In the genomic region with DNA sequence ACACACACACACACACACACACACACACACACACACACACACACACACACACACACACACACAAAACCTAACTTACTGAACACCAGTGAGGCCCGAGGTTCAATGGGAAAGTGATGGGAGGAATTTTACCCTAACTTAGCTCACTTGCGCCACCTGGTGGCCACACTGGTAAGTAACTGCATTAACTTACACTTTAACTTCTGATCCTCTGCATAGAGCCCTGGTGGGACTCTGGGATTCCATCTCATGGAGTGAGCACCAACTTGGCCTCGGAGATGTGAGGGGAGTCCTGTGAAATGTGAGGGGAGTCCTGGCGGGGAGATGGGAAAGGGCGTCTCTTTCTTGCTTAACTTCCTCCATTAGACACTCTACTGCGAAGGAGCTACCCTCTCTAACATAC, we compare ENCODE assay signal across 8 mouse cellular contexts. TPM values are rescaled to one million over a fixed set of nuclear protein-coding genes. Genes with fewer than 3 reads are reported as not detected.
DNase-seq lines count a peak whose midpoint lies in the region; TF ChIP-seq lines count a peak whose summit lies in the region.

No protein-coding gene starts in this region.

- TF ChIP-seq EP300 in CH12.LX (IDR thresholded peaks at IDR 0.05; ENCODE audit: low read length) = no peak

- H3K4me2 ChIP-seq in CH12.LX (ENCODE audit: insufficient read depth, low read depth, poor library complexity, severe bottlenecking) = no peak overlapping the region

- H3K4me1 ChIP-seq in CH12.LX (ENCODE audit: control insufficient read depth in 1 of 2, insufficient read depth in 2 of 2) = peaks cover 4 to 8% of the 10 kb centered on the region in 2 experiments; a peak in 2 of 4 replicates
- peaks cover 10% of the 10 kb centered on the region; the same call in 1 of the 2 replicates for H3K4me1 ChIP-seq in embryonic facial prominence, embryonic 10.5 days

- intact Hi-C loops in heart, postnatal 36 days (cut with DNase I) = loop anchor here (1.0 to 2.0 kb wide), 3 partner anchors 60 to 137 kb away; no protein-coding TSS in a partner anchor

- peaks cover 0 to 2% of the 10 kb centered on the region in 2 experiments for H3K36me3 ChIP-seq in CH12.LX (replicated peaks in 1 of 2; ENCODE audit: control insufficient read depth in 1 of 2, insufficient read depth in 1 of 2, low read length in 1 of 2)
- H3K36me3 ChIP-seq in embryonic facial prominence, embryonic 10.5 days (replicated peaks) = peaks cover 36% of the 10 kb centered on the region

- peak; percentile 85 for TF ChIP-seq RAD21 in CH12.LX (IDR thresholded peaks at IDR 0.05; ENCODE audit: low read depth, low read length)

- peaks cover 6% of the 10 kb centered on the region for H3K9me3 ChIP-seq in CH12.LX (replicated peaks; ENCODE audit: low read length)
- no peaks in the 10 kb centered on the region for H3K9me3 ChIP-seq in embryonic facial prominence, embryonic 10.5 days

- in situ Hi-C loops in CH12.LX (cut with MboI; ENCODE audit: low pct_ligation_motif_present, low pct_unique_long_range_greater_than_20kb, low sequenced_read_pairs) = loop anchor here (5.0 to 25.0 kb wide), 2 partner anchors 51 to 326 kb away; no protein-coding TSS in a partner anchor

- H3K4me3 ChIP-seq in CH12.LX (replicated peaks in 1 of 3; ENCODE audit: low read depth in 2 of 3, low read length in 2 of 3, poor library complexity in 1 of 3) = no peak overlapping the region
- H3K4me3 ChIP-seq in embryonic facial prominence, embryonic 10.5 days = no peak overlapping the region

- peak; percentile 65 to 90 for TF ChIP-seq CTCF in CH12.LX (conservative IDR thresholded peaks at IDR 0.05 in 1 of 2, IDR thresholded peaks at IDR 0.05 in 1 of 2; ENCODE audit: low read depth in 2 of 2, low read length in 2 of 2)

- dilution Hi-C loops in CH12.LX (cut with MboI; ENCODE audit: extremely low pct_ligation_motif_present, extremely low pct_unique_long_range_greater_than_20kb, low sequenced_read_pairs) = no loop called here

- peak; percentile 84 for DNase-seq in CH12.LX (ENCODE audit: extremely low read depth)
- DNase-seq in adrenal gland, postnatal 36 days = peak; percentile 80 to 86
- DNase-seq in embryonic facial prominence, embryonic 10.5 days (ENCODE audit: low spot score) = peak; percentile 88
- DNase-seq in heart, postnatal 36 days = peak; percentile 80 to 91
- peak; percentile 39 to 89 for DNase-seq in layer of hippocampus, adult 8-10 months (ENCODE audit: low spot score in 2 of 2)
- peak; percentile 91 for DNase-seq in lung, postnatal 14 days
- DNase-seq in retina, postnatal 7 days (ENCODE audit: low read depth, low spot score) = peak; percentile 73
- DNase-seq in urinary bladder, adult 18-20 months (ENCODE audit: low spot score in 2 of 2) = peak; percentile 46 to 72

- no peaks in the 10 kb centered on the region for H3K27me3 ChIP-seq in CH12.LX (replicated peaks)
- no peaks in the 10 kb centered on the region for H3K27me3 ChIP-seq in embryonic facial prominence, embryonic 10.5 days (replicated peaks; ENCODE audit: low read depth, poor library complexity, severe bottlenecking)

- no peak overlapping the region for H3K9ac ChIP-seq in CH12.LX (ENCODE audit: insufficient read depth, low read depth)

- WGBS in embryonic facial prominence, embryonic 10.5 days = 23% methylated on average over 6 of the region's 6 CpGs

- no peak overlapping the region for H3K27ac ChIP-seq in CH12.LX (ENCODE audit: insufficient read depth, low read depth)
- no peak overlapping the region for H3K27ac ChIP-seq in embryonic facial prominence, embryonic 10.5 days (replicated peaks)

- no peaks in the 10 kb centered on the region for H3K79me2 ChIP-seq in CH12.LX (replicated peaks; ENCODE audit: control insufficient read depth, extremely low read depth, insufficient read depth, poor library complexity, severe bottlenecking)

- TF ChIP-seq POLR2A in CH12.LX (IDR thresholded peaks at IDR 0.05; ENCODE audit: low read depth, low read length) = no peak

TF ChIP-seq in CH12.LX, 34 proteins besides CTCF, POLR2A, EP300 and RAD21:
- TF ChIP-seq NELFE (IDR thresholded peaks at IDR 0.05; ENCODE audit: low read depth, low read length) (no peak), ZC3H11A (IDR thresholded peaks at IDR 0.05; ENCODE audit: low read depth, low read length) (peak; percentile 90), MEF2A (IDR thresholded peaks at IDR 0.05; ENCODE audit: borderline replicate concordance, low read depth, low read length) (no peak), SMC3 (IDR thresholded peaks at IDR 0.05; ENCODE audit: low read depth, low read length) (peak; percentile 97), IRF4 (IDR thresholded peaks at IDR 0.05; ENCODE audit: low read depth, low read length) (no peak), MAFK (IDR thresholded peaks at IDR 0.05; ENCODE audit: insufficient replicate concordance, low read length) (no peak), MYC (IDR thresholded peaks at IDR 0.05; ENCODE audit: low read depth, low read length) (no peak), HCFC1 (IDR thresholded peaks at IDR 0.05; ENCODE audit: low read depth, low read length) (no peak), JUN (IDR thresholded peaks at IDR 0.05; ENCODE audit: insufficient read depth, low read depth, low read length) (no peak), MAZ (IDR thresholded peaks at IDR 0.05; ENCODE audit: low read depth, low read length) (no peak), MXI1 (IDR thresholded peaks at IDR 0.05; ENCODE audit: low read depth, low read length) (no peak), BHLHE40 (IDR thresholded peaks at IDR 0.05; ENCODE audit: low read depth, low read length) (no peak), E2F4 (IDR thresholded peaks at IDR 0.05; ENCODE audit: insufficient replicate concordance, low read depth, low read length) (no peak), ELF1 (IDR thresholded peaks at IDR 0.05; ENCODE audit: low read depth, low read length) (0 out of 2 replicates have a peak, but pooled peaks have one; percentile 14)

RNA-seq across cellular contexts. Expression of gene Prf1, which starts 38.5 kb away (rescaled TPM):
- 0.67 and 0.93 TPM in 2 replicates for total RNA-seq in CH12.LX (2012; rRNA removed)
- total RNA-seq in CH12.LX (2014; rRNA removed) = 0.32 and 0.39 TPM in 2 replicates
- polyA plus RNA-seq in CH12.LX (2012; ENCODE audit: insufficient read length, low read depth) = 0.38 and 0.43 TPM in 2 replicates
- total RNA-seq in adrenal gland, postnatal 36 days (2021) = under 1 TPM in 1 of 2 experiments, not detected in 1; 0.26 TPM
- not detected in 2 replicates for polyA plus RNA-seq in embryonic facial prominence, embryonic 10.5 days (2016; fragmentation: Nextera tagmentation; extraction: Ambion mirVana)
- under 1 TPM in 1 of 2 experiments, not detected in 1; 0.11 TPM for total RNA-seq in heart, postnatal 36 days (2021)
- total RNA-seq in layer of hippocampus, adult 8-10 months (2022) = not detected

RNA-seq across cellular contexts. Expression of gene Pald1, which starts 47.2 kb away (rescaled TPM):
- total RNA-seq in CH12.LX (2012; rRNA removed) (1.5 and 1.9 TPM in 2 replicates), CH12.LX (2014; rRNA removed) (0.93 and 1.5 TPM in 2 replicates)
- polyA plus RNA-seq in CH12.LX (2012; ENCODE audit: insufficient read length, low read depth) = 2.0 and 2.2 TPM in 2 replicates
- 10 to 100 TPM; 21.0 to 22.8 TPM for total RNA-seq in adrenal gland, postnatal 36 days (2021)
- polyA plus RNA-seq in embryonic facial prominence, embryonic 10.5 days (2016; fragmentation: Nextera tagmentation; extraction: Ambion mirVana) = 29.9 and 35.3 TPM in 2 replicates
- total RNA-seq in heart, postnatal 36 days (2021) = 10 to 100 TPM; 19.9 to 21.6 TPM
- 10 to 100 TPM; 12.8 to 22.5 (median 17.9) TPM for total RNA-seq in layer of hippocampus, adult 8-10 months (2022)

Comparison
In these comparisons a context has a peak if more than half of its experiments do, and no peak if none do; other contexts are left out.
1. RNA of gene Pald1, which starts 47.2 kb away (total RNA-seq): 21.0 to 22.8 TPM in adrenal gland, postnatal 36 days, 12.8 to 22.5 TPM in layer of hippocampus, adult 8-10 months and 19.9 to 21.6 TPM in heart, postnatal 36 days; 0.93 to 1.9 TPM in CH12.LX; every median in the first group is over 4 times any median in the second.
2. Peak in every context shown above with its lines, with median percentiles within 50 percentile points of each other: DNase-seq.